Comparison of ENCODE assay signal across 8 mouse cellular contexts in genomic region chr15:12205160-12205901, GRCm38 (mm10). TPM values are rescaled to one million over a fixed set of nuclear protein-coding genes. Genes with fewer than 3 reads are reported as not detected.
A peak's percentile ranks its signal among the peaks of the same experiment; 100 is the strongest.
DNase-seq lines count a peak whose midpoint lies in the region; ATAC-seq lines count a peak whose summit lies in the region.

No protein-coding gene starts in this region.

- peak overlapping the region; percentile 80 for H3K4me3 ChIP-seq in hindbrain, embryonic 15.5 days

- H3K9ac ChIP-seq in hindbrain, embryonic 15.5 days = peak overlapping the region; percentile 72

- H3K27ac ChIP-seq in hindbrain, embryonic 15.5 days (replicated peaks) = peak overlapping the region; percentile 92

- peak; percentile 23 for DNase-seq in embryo, embryonic 10 days (ENCODE audit: low spot score)
- DNase-seq in embryo, embryonic 10.5 days (ENCODE audit: low spot score) = no peak
- DNase-seq in 416B (ENCODE audit: low read depth) = peak; percentile 35
- DNase-seq in c-Kit-positive CD71-positive TER-119-positive erythroid progenitor cells, embryonic 14.5 days (ENCODE audit: low spot score) = peak; percentile 24
- DNase-seq in lung, postnatal 10 days = peak; percentile 36
- DNase-seq in urinary bladder, adult 18-20 months (ENCODE audit: low spot score in 2 of 2) = no peak
- no peak for DNase-seq in thymus, postnatal 25 days

- WGBS in hindbrain, embryonic 15.5 days = 1% methylated on average over 50 of the region's 73 CpGs

- H3K36me3 ChIP-seq in hindbrain, embryonic 15.5 days = no peaks in the 10 kb centered on the region

- peak overlapping the region; percentile 63 for H3K4me2 ChIP-seq in hindbrain, embryonic 15.5 days

- peaks cover 32% of the 10 kb centered on the region for H3K4me1 ChIP-seq in hindbrain, embryonic 15.5 days (replicated peaks)

- H3K27me3 ChIP-seq in hindbrain, embryonic 15.5 days = no peaks in the 10 kb centered on the region

- ATAC-seq in hindbrain, embryonic 15.5 days (ENCODE audit: low FRiP score, low read depth) = peak; percentile 84

- H3K9me3 ChIP-seq in hindbrain, embryonic 15.5 days = no peaks in the 10 kb centered on the region

RNA-seq across cellular contexts. Expression of gene Mtmr12, which starts 0.5 kb away (rescaled TPM):
- 8.7 and 9.2 TPM in 2 replicates for polyA plus RNA-seq in hindbrain, embryonic 15.5 days (2015; fragmentation: Nextera tagmentation; extraction: Ambion mirVana)

Comparison
In these comparisons a context has a peak if more than half of its experiments do, and no peak if none do; other contexts are left out.
1. DNase-seq: peak in embryo, embryonic 10 days (single experiment), 416B (single experiment), c-Kit-positive CD71-positive TER-119-positive erythroid progenitor cells, embryonic 14.5 days (single experiment) and lung, postnatal 10 days (single experiment); none in embryo, embryonic 10.5 days (single experiment), urinary bladder, adult 18-20 months (0 of 2) and thymus, postnatal 25 days (single experiment).